Mouse (Mus musculus) stomach, embryonic 15.5 days (tissue): ENCODE data around the gene Rbpjl. TPM values are rescaled to one million over a fixed set of nuclear protein-coding genes. Genes with fewer than 3 reads are reported as not detected.

Experiments
- ATAC-seq: fragments of 200-750 bp; cut with Nextera tagmentation; 2 replicates; pipeline ENCODE4 v1.8.0; 2017; ENCODE audit warnings: low read depth, moderate number of reproducible peaks, moderate TSS enrichment; ENCODE audit not compliant: insufficient read depth, low FRiP score
- H3K27ac ChIP-seq: fragments of 300-500 bp; sonication (generic); 2 replicates; pipeline ENCODE4 v1.5.1; 2015; ENCODE audit warnings: mild to moderate bottlenecking, inconsistent platforms
- H3K27me3 ChIP-seq: fragments of 300-500 bp; sonication (generic); replicated peaks from 2 replicates; pipeline ENCODE4 v1.6.1; 2015; ENCODE audit warnings: inconsistent platforms
- H3K36me3 ChIP-seq: fragments of 300-500 bp; sonication (generic); 2 replicates; pipeline ENCODE4 v1.6.1; 2015; ENCODE audit warnings: inconsistent platforms
- H3K4me1 ChIP-seq: fragments of 300-500 bp; sonication (generic); 2 replicates; pipeline ENCODE4 v1.6.1; 2015; ENCODE audit warnings: inconsistent platforms
- H3K4me2 ChIP-seq: fragments of 300-500 bp; sonication (generic); 2 replicates; pipeline ENCODE4 v1.6.1; 2015; ENCODE audit warnings: mild to moderate bottlenecking, inconsistent platforms
- H3K4me3 ChIP-seq: fragments of 300-500 bp; sonication (generic); replicated peaks from 2 replicates; pipeline ENCODE4 v1.5.1; 2015; ENCODE audit warnings: inconsistent platforms
- H3K9ac ChIP-seq: fragments of 300-500 bp; sonication (generic); 2 replicates; pipeline ENCODE4 v1.6.1; 2015; ENCODE audit warnings: inconsistent platforms
- H3K9me3 ChIP-seq: fragments of 300-500 bp; sonication (generic); 2 replicates; pipeline ENCODE4 v1.6.1; 2016; ENCODE audit warnings: inconsistent platforms
- WGBS: fragments of 180-500 bp; shearing (Covaris S2); methylation state at CpG from one replicate; pipeline ENCODE4 v1.1.7; 2015; 5-methylcytosine and 5-hydroxymethylcytosine counted together
- polyA plus RNA-seq: library from polyadenylated mRNA; unstranded; fragments of >200 nt; fragmentation: Nextera tagmentation; extraction: Ambion mirVana; gene quantifications from 2 replicates; pipeline ENCODE4 v1.2.1, GENCODE M21; 2015

The Rbpjl gene
- polyA plus RNA-seq, 1 experiment from 2014 or later: 49.2 TPM

DNA sequence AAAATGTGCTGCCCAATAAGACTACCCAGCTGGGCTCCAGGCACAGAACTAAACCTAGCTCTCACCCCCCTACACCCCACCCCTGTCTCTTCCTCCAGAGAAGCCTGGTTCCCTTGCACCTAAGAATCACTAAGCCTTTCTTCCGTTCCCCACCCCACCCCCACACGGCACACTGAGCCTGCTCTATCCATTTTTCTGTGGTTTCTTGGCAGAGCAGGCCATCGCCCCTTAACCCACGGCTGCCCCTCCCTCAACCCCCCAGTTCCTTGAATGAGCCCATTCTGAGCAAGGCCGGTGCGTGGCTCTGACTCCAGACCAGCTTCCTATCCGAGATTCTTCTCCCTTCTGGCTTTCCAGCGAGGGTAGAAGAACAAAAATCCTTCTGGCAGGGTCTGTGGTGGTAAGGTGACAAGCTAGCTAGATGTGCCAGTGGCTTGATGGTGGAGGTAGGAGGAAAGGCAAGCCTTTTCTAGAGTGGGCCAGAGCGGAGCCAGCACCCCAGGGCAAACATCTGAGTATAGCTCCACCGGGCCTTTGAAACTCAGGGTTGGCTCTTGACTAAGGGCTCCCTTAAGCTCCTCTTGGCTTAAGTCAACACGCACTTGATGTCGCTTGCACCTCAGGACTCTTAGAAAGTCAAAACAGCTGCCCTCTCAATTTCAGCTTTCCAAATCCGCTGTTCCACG is 598 bp downstream of the Rbpjl start:
- Histone ChIP-seq H3K4me2 (peak overlapping the region; percentile 68; the same call in 1 of the 2 replicates), H3K4me1 (peaks cover 27% of the 10 kb centered on the region), H3K4me3 (peak overlapping the region; percentile 42), H3K9me3 (no peaks in the 10 kb centered on the region), H3K36me3 (no peaks in the 10 kb centered on the region), H3K27me3 (peaks cover 78% of the 10 kb centered on the region), H3K9ac (no peak overlapping the region), H3K27ac (peak overlapping the region; percentile 18; the same call in 1 of the 2 replicates)
- peak; percentile 9; the same call in 1 of the 2 replicates for ATAC-seq
- WGBS: 21% methylated on average over 14 of the region's 14 CpGs

DNA sequence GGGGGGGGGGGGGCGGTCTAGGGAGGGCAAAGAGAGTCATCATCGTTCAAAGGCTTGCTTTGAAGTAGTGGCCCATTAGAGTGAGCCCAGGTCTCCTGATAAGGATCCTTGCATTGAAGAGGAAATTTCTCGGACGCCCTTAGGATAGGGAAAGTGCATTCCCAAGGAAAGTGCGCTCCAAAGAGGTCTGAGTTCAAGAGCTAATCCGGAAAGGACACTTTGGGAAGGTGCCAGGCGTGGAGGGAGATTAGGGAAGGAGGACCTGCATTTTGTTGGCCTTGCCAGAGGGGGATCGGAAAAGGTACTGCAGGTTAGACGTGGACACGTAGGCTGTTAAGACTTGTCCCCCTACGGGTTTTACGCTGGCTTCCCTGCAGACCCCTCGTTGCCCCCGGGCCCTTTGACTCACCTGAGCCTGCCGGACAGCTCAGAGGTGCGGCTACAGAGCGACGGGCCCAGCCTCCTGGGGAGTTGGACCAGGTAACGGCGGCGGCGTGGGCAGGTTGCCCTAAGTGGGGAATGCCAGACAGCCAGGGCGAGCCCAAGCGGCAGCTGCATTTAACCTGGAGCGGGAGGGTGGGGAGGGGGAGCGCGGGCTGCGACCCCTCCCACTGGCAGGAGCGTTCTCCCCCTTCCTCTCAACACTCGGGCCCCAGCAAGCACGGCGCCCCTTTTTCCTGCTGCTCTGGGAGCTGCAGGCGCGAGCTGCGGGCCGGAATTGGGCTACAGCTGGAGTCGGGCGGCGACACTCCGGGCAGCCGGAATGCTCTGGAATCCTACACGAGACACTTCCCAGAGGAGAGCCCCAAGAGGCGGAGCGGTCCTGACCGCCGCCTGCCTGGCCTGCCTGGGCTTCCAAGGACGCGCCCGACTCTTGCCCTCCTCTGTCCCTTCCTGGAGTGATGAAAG is 1.4 kb downstream of the Rbpjl start:
- peak overlapping the region; percentile 14 for H3K9ac ChIP-seq
- WGBS: 3% methylated on average over 49 of the region's 49 CpGs
- peak overlapping the region; percentile 68 for H3K4me2 ChIP-seq
- no peaks in the 10 kb centered on the region for H3K36me3 ChIP-seq
- no peak overlapping the region for H3K27ac ChIP-seq
- no peaks in the 10 kb centered on the region for H3K9me3 ChIP-seq
- peaks cover 75% of the 10 kb centered on the region for H3K27me3 ChIP-seq
- H3K4me1 ChIP-seq: peaks cover 27% of the 10 kb centered on the region
- H3K4me3 ChIP-seq: peak overlapping the region; percentile 42
- ATAC-seq: no peak

DNA sequence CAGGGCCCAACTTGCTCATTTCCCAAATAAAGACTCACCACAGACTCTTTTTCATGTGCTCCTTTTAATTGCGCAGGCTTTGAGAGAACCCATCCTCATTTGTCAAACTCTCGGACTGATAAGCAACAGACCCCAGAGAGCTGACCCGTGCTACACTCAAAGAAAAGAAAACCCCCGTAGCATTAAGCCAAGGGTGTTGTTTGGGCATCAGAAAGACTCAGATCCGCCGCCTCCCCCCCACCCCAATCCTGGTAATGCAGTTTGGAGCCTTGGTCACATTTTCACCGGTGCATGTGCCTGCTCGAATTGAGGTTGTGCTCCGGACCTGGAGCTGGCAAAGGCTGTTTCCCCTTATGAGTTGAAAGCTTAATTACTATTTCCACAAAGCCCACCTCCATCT is 2.1 kb downstream of the Rbpjl start, which contains the start of gene Matn4:
Gene Matn4 (minus strand): TSS at position 101 of the 400 bp plus-strand sequence.
- no peaks in the 10 kb centered on the region for H3K36me3 ChIP-seq
- H3K27ac ChIP-seq: no peak within 1 kb of the TSS
- H3K4me1 ChIP-seq: peaks cover 27% of the 10 kb centered on the region
- H3K9me3 ChIP-seq: no peaks in the 10 kb centered on the region
- H3K4me3 ChIP-seq: peak within 1 kb of the TSS; percentile 42
- 14% methylated on average over 9 of the region's 9 CpGs for WGBS
- H3K9ac ChIP-seq: peak within 1 kb of the TSS; percentile 14
- H3K4me2 ChIP-seq: peak within 1 kb of the TSS; percentile 68
- H3K27me3 ChIP-seq: peaks cover 71% of the 10 kb centered on the region
- no peak for ATAC-seq

DNA sequence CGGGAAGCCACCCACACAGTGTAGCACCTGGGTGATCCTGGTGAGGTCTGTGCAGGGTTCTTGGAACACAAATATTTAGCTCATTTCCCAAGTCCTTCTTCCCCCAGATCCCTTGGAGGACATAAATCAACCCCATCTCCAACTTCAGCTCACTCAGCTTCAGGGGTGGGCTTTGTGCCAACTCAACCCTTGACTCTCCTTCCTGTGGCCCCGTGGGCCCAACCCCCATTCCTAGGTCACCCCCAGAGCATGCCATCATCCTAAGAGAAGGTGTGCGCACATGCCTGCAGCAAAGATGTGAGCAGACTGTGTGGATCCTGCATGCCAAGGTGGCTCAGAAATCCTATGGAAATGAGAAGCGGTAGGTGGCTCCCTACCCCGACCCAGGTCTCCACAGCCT is 2.6 kb downstream of the Rbpjl start:
- 44% methylated on average over 5 of the region's 5 CpGs for WGBS
- no peak for ATAC-seq
- Histone ChIP-seq H3K9ac (0 out of 2 replicates have a peak overlapping the region, but pooled peaks have one; percentile 1), H3K4me1 (peaks cover 26% of the 10 kb centered on the region), H3K9me3 (no peaks in the 10 kb centered on the region), H3K27me3 (peaks cover 71% of the 10 kb centered on the region), H3K27ac (no peak overlapping the region), H3K4me2 (peak overlapping the region; percentile 68), H3K4me3 (peak overlapping the region; percentile 42; the same call in 1 of the 2 replicates), H3K36me3 (no peaks in the 10 kb centered on the region)

DNA sequence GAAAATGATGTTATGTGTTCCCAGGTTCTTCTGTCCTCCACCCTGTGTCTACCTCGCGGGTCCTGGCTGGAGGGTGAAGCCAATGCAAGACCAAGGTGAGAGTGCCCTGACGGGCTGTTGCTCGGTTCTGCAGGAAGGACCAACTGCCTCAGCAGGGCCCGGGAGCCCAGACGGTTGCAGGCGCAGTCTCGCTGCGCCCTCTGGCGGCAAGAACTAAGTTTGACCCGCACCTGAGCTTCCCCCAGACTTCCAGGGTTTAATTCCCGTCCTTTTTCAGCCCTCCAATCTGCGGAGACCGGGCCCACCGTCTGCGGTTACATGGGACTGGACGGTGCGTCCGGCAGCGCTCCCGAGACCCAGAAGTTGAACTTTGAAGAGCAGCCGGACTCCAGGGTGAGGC is 4.8 kb downstream of the Rbpjl start:
- ATAC-seq: no peak
- no peaks in the 10 kb centered on the region for H3K36me3 ChIP-seq
- H3K9ac ChIP-seq: no peak overlapping the region
- peaks cover 22% of the 10 kb centered on the region for H3K4me1 ChIP-seq
- H3K27me3 ChIP-seq: peaks cover 51% of the 10 kb centered on the region
- 0 out of 2 replicates have a peak overlapping the region, but pooled peaks have one; percentile 27 for H3K4me2 ChIP-seq
- no peak overlapping the region for H3K4me3 ChIP-seq
- WGBS: 2% methylated on average over 22 of the region's 22 CpGs
- H3K27ac ChIP-seq: no peak overlapping the region
- H3K9me3 ChIP-seq: no peaks in the 10 kb centered on the region

DNA sequence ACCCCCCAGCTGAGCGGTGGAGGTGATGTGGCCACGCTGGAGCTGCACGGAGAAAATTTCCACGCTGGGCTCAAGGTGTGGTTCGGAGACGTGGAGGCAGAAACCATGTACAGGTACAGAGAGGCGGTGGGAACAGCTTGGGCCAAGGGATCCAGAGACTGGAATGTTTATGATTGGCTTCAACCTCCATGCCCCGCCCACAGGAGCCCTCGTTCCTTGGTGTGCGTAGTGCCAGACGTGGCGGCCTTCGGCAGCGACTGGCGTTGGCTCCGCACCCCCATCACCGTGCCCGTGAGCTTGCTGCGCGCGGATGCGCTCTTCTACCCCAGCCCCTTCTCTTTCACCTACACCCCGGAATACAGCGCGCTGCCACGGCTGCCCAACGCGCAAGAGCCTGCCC is 11.2 kb downstream of the Rbpjl start:
- 0 out of 2 replicates have a peak, but pooled peaks cover 7% of the 10 kb centered on the region for H3K27me3 ChIP-seq
- H3K4me2 ChIP-seq: peak overlapping the region; percentile 44
- WGBS: 18% methylated on average over 28 of the region's 28 CpGs
- H3K9ac ChIP-seq: no peak overlapping the region
- ATAC-seq: no peak
- no peaks in the 10 kb centered on the region for H3K9me3 ChIP-seq
- H3K27ac ChIP-seq: no peak overlapping the region
- H3K4me3 ChIP-seq: no peak overlapping the region
- H3K4me1 ChIP-seq: no peaks in the 10 kb centered on the region; the same call in 1 of the 2 replicates
- H3K36me3 ChIP-seq: no peaks in the 10 kb centered on the region

DNA sequence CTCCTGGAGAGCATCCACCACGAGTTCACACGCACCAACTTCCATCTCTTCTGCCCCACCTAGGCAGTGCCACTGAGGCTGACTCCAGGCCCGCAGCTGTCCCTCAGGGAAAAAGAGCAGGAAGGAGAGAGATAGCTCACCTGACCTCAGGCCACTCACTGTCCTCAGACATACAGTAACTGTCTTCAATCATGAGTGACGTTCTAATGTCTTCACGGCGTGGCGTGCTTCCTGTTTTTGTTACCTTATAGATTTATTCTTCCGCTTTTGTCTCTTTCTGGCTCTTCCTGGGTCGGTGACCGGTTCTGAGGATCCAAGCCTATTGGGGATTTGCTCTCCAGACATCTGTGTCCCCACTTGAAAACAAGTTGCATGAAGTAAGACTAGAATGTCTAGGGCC is 11.6 kb downstream of the Rbpjl start:
- no peak overlapping the region for H3K27ac ChIP-seq
- WGBS: 64% methylated on average over 10 of the region's 10 CpGs
- H3K4me2 ChIP-seq: peak overlapping the region; percentile 44
- no peaks in the 10 kb centered on the region for H3K36me3 ChIP-seq
- H3K9ac ChIP-seq: no peak overlapping the region
- H3K4me1 ChIP-seq: no peaks in the 10 kb centered on the region; the same call in 1 of the 2 replicates
- ATAC-seq: no peak
- no peaks in the 10 kb centered on the region for H3K9me3 ChIP-seq
- no peak overlapping the region for H3K4me3 ChIP-seq
- 0 out of 2 replicates have a peak, but pooled peaks cover 7% of the 10 kb centered on the region for H3K27me3 ChIP-seq

DNA sequence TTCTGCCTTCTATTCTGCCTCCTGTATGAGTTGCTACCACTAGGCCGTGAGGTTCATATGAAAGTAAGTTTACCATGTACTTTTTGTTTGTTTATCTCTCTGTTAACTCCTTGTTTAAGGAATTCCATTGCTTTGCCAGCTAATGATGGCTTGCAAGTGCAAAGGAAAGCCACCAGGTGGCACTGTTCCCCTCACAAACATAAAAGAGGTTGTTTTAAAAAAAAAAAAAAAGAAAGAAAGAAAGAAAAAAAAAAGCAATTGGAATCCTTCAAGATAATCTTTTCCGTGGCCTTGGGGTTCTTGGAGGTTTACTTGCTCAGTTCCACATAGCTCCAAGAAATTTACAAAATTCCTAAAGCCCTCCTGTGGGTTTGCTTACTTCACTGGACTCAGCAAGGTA is 14.3 kb downstream of the Rbpjl start:
- Histone ChIP-seq H3K4me2 (no peak overlapping the region), H3K27ac (no peak overlapping the region), H3K9ac (no peak overlapping the region), H3K27me3 (no peaks in the 10 kb centered on the region), H3K4me3 (no peak overlapping the region), H3K4me1 (no peaks in the 10 kb centered on the region; the same call in 1 of the 2 replicates), H3K9me3 (no peaks in the 10 kb centered on the region), H3K36me3 (no peaks in the 10 kb centered on the region)
- ATAC-seq: no peak
- WGBS: 0% methylated on average over 2 of the region's 2 CpGs

DNA sequence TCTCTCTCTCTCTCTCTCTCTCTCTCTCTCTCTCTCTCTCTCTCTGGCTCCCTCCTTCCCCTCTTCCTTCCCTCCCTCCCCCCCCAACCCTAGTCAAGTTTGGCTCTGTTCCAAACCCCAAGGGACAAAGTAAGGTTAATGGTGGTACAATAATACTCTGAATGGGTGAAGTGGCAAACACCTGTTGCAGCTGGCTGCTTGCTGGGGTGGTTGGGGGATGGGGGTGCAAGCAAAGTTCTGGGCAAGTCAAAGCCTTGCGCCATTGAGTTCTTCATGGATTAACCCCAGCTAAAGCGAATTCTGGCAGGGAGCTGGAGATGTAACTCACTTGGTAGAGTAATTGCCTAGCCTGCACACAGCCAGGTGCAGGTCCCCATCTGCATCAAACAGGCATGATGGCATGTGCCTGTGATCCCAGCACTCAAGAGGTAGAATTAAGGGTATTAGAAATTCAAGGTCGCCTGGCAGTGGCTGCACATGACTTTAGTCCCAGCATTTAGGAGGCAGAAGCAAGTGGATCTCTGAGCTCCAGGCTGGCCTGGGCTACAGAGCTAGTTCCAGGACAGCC is 15.5 kb downstream of the Rbpjl start:
- no peak for ATAC-seq
- Histone ChIP-seq H3K9me3 (no peaks in the 10 kb centered on the region), H3K27ac (no peak overlapping the region), H3K4me1 (no peaks in the 10 kb centered on the region; the same call in 1 of the 2 replicates), H3K36me3 (no peaks in the 10 kb centered on the region), H3K4me2 (no peak overlapping the region), H3K27me3 (no peaks in the 10 kb centered on the region), H3K9ac (no peak overlapping the region), H3K4me3 (no peak overlapping the region)
- WGBS: 27% methylated on average over 3 of the region's 3 CpGs

DNA sequence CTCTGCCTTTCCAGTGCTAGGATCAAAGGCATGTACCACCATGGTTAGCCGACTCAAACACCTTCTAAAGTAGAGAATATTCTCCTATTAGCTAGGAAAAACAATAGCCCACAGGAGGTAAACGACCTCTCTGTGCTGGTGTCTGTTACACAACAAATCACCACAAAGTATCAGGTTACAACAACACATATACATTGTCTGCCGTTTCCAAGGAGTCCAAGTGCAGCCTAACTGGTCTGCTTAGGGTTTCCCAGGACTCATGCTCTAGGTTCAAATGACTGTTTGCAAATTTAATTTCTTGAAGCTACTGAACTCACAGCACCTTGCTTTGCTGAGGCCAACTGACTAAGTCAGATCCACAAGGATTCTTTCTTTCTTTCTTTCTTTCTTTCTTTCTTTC is 16.5 kb downstream of the Rbpjl start:
- 7% methylated on average over 3 of the region's 3 CpGs for WGBS

DNA sequence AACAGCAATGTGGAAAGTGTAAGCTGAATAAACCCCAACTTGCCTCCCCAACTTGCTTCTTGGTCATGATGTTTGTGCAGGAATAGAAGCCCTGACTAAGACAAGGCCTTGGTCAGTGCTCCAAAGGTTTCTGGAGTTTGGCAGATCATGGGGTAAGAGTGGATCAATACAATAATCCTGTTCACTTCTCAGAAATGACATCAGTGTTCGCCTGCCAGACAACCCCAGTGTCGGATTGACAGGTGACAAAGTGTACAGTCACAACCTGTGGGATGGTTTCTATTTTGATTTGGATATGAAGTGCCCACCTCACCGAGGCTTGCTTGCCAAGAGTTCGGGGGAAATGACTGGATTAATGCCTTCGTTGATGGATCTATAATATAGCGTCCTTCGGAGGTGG is 18.4 kb downstream of the Rbpjl start:
- no peaks in the 10 kb centered on the region for H3K9me3 ChIP-seq
- ATAC-seq: no peak
- WGBS: 78% methylated on average over 7 of the region's 7 CpGs
- H3K4me1 ChIP-seq: no peaks in the 10 kb centered on the region; the same call in 1 of the 2 replicates
- no peak overlapping the region for H3K27ac ChIP-seq
- no peak overlapping the region for H3K9ac ChIP-seq
- no peak overlapping the region for H3K4me2 ChIP-seq
- no peak overlapping the region for H3K4me3 ChIP-seq
- H3K27me3 ChIP-seq: no peaks in the 10 kb centered on the region
- peaks cover 5% of the 10 kb centered on the region for H3K36me3 ChIP-seq

More for the DNA sequence above, 16.5 kb downstream of the Rbpjl start:
- H3K9me3 ChIP-seq: no peaks in the 10 kb centered on the region
- no peak overlapping the region for H3K4me3 ChIP-seq
- no peaks in the 10 kb centered on the region; the same call in 1 of the 2 replicates for H3K4me1 ChIP-seq
- peaks cover 3% of the 10 kb centered on the region for H3K36me3 ChIP-seq
- H3K27ac ChIP-seq: no peak overlapping the region
- no peak overlapping the region for H3K9ac ChIP-seq
- H3K4me2 ChIP-seq: no peak overlapping the region
- H3K27me3 ChIP-seq: no peaks in the 10 kb centered on the region
- ATAC-seq: no peak
